Mouse (Mus musculus) MEL (cell line): ENCODE measurements around the gene Npl.

Source experiments
- EP300 ChIP-seq, 2 experiments: IDR thresholded peaks; 2 replicates each; pipeline ENCODE4 v1.6.1; 2011; ENCODE audit warnings: improper control_type of control experiment in 2 of 2, low read length in 2 of 2, low read depth in 1 of 2, mild to moderate bottlenecking in 1 of 2
- GATA1 ChIP-seq: IDR thresholded peaks from 2 replicates; pipeline ENCODE4 v1.6.1; 2011; ENCODE audit warnings: low read depth, low read length, improper control_type of control experiment
- KAT2A ChIP-seq: conservative IDR thresholded peaks from 2 replicates; pipeline ENCODE4 v1.6.1; 2012; ENCODE audit warnings: low read depth, low read length, improper control_type of control experiment, inconsistent platforms
- MAFK ChIP-seq: IDR thresholded peaks from 2 replicates; pipeline ENCODE4 v1.6.1; 2011; ENCODE audit warnings: low read depth, mild to moderate bottlenecking, low read length, improper control_type of control experiment, borderline replicate concordance
- MAX ChIP-seq: IDR thresholded peaks from 2 replicates; pipeline ENCODE4 v1.6.1; 2011; ENCODE audit warnings: low read length, improper control_type of control experiment
- MXI1 ChIP-seq: IDR thresholded peaks from 2 replicates; pipeline ENCODE4 v1.6.1; 2011; ENCODE audit warnings: mild to moderate bottlenecking, low read depth, low read length, improper control_type of control experiment
- MYC ChIP-seq: IDR thresholded peaks from 2 replicates; pipeline ENCODE4 v1.6.1; 2011; ENCODE audit warnings: low read depth, mild to moderate bottlenecking, low read length, improper control_type of control experiment, moderate library complexity
- NELFE ChIP-seq: IDR thresholded peaks from 2 replicates; pipeline ENCODE4 v1.6.1; 2011; ENCODE audit warnings: low read depth, low read length, improper control_type of control experiment
- POLR2AphosphoS2 ChIP-seq: IDR thresholded peaks from 2 replicates; pipeline ENCODE4 v1.6.1; 2011; ENCODE audit warnings: low read length, improper control_type of control experiment
- SIN3A ChIP-seq: IDR thresholded peaks from 2 replicates; pipeline ENCODE4 v1.6.1; 2012; ENCODE audit warnings: low read length, improper control_type of control experiment, inconsistent platforms
- USF2 ChIP-seq, 2 experiments: IDR thresholded peaks; 2 replicates each; pipeline ENCODE4 v1.6.1; 2011 to 2012; ENCODE audit warnings: improper control_type of control experiment in 2 of 2, low read length in 2 of 2, borderline replicate concordance in 1 of 2, inconsistent platforms in 1 of 2, low read depth in 1 of 2, mild to moderate bottlenecking in 1 of 2; ENCODE audit not compliant: insufficient read depth in 1 of 2

GRCm38 (mm10) chr1:153493338-153493737, 56.5 kb downstream of the Npl start:
- TF ChIP-seq NELFE (no peak), POLR2AphosphoS2 (no peak), EP300 (IDR thresholded peaks at IDR 0.05; ENCODE audit: low read depth in 1 of 2, low read length in 2 of 2) (no peak), MYC (no peak), SIN3A (no peak), KAT2A (no peak), MAFK (no peak), GATA1 (no peak), USF2 (IDR thresholded peaks at IDR 0.05; ENCODE audit: borderline replicate concordance in 1 of 2, insufficient read depth in 1 of 2, low read depth in 1 of 2, low read length in 2 of 2) (no peak), MXI1 (no peak), MAX (no peak)
